Mouse (Mus musculus) heart, embryonic 15.5 days (tissue): ENCODE data around the gene Clec4n. TPM values are rescaled to one million over a fixed set of nuclear protein-coding genes. Genes with fewer than 3 reads are reported as not detected.

Experiments used
- ATAC-seq: fragments of 200-750 bp; cut with Nextera tagmentation; replicated peaks from 2 replicates; pipeline ENCODE4 v1.8.0; 2017; ENCODE audit warnings: low read depth, moderate TSS enrichment; ENCODE audit not compliant: insufficient number of reproducible peaks, insufficient read depth, low FRiP score
- H3K27ac ChIP-seq: fragments of 300-500 bp; sonication (generic); 2 replicates; pipeline ENCODE4 v1.5.1; 2015; ENCODE audit warnings: mild to moderate bottlenecking, inconsistent platforms
- H3K27me3 ChIP-seq: fragments of 300-500 bp; sonication (generic); 2 replicates; pipeline ENCODE4 v1.6.1; 2015; ENCODE audit warnings: inconsistent platforms
- H3K36me3 ChIP-seq: fragments of 300-500 bp; sonication (generic); 2 replicates; pipeline ENCODE4 v1.6.1; 2015; ENCODE audit warnings: mild to moderate bottlenecking, inconsistent platforms
- H3K4me1 ChIP-seq: fragments of 300-500 bp; sonication (generic); replicated peaks from 2 replicates; pipeline ENCODE4 v1.6.1; 2015; ENCODE audit warnings: inconsistent platforms
- H3K4me2 ChIP-seq: fragments of 300-500 bp; sonication (generic); 2 replicates; pipeline ENCODE4 v1.6.1; 2015; ENCODE audit warnings: inconsistent platforms, mild to moderate bottlenecking, moderate library complexity
- H3K4me3 ChIP-seq: fragments of 300-500 bp; sonication (generic); 2 replicates; pipeline ENCODE4 v1.5.1; 2015; ENCODE audit warnings: mild to moderate bottlenecking, inconsistent platforms
- H3K9ac ChIP-seq: fragments of 300-500 bp; sonication (generic); 2 replicates; pipeline ENCODE4 v1.6.1; 2015; ENCODE audit warnings: mild to moderate bottlenecking, inconsistent platforms
- H3K9me3 ChIP-seq: fragments of 300-500 bp; sonication (generic); replicated peaks from 2 replicates; pipeline ENCODE4 v1.6.1; 2016; ENCODE audit warnings: inconsistent platforms
- WGBS: fragments of 180-500 bp; shearing (Covaris S2); methylation state at CpG from one replicate; pipeline ENCODE4 v1.1.7; 2015; ENCODE audit warnings: mixed read lengths; 5-methylcytosine and 5-hydroxymethylcytosine counted together
- polyA plus RNA-seq: library from polyadenylated mRNA; unstranded; fragments of >200 nt; fragmentation: Nextera tagmentation; extraction: Ambion mirVana; gene quantifications from 2 replicates; pipeline ENCODE4 v1.2.1, GENCODE M21; 2015

Gene Clec4n
- polyA plus RNA-seq, 1 experiment from 2014 or later, result 2.7 TPM

DNA sequence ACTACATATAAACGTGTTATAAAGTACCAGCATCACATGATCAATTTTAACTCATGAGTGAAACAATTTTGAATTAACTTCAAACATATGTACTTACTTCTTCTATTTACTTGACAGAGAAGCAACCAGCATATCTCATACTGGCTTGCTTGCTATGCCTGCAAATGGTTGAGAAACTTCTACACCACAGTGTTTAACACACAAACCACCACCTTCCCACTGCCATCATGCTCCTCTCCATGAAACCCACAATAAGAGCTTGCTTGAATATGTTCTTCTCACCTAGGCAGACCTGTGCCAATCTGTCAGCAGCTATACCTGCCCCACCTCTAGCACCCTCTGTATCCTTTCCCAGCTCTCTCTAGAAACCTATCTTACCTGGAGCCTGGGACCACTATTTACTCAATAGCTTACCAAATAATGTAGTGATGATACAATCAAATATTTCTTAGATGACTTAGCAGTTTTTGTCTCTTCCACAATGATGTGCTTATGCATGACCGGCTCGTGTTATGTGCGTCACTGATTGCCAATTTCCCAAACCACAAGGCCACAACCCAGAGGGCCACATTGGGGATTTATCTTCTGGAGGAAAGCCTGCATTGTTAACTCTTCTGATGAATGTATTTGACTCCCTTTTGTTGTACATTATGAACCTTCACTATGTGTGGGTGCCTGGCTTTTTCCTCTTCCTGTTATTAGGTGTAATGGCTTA is 30.4 kb downstream of the Clec4n start:
- H3K4me3 ChIP-seq, result no peak overlapping the region
- H3K27me3 ChIP-seq, result no peaks in the 10 kb centered on the region
- no peak overlapping the region for H3K27ac ChIP-seq
- H3K4me1 ChIP-seq, result no peaks in the 10 kb centered on the region
- ATAC-seq, result no peak
- H3K4me2 ChIP-seq, result no peak overlapping the region
- no peak overlapping the region for H3K9ac ChIP-seq
- WGBS, result 69% methylated on average over 4 of the region's 4 CpGs
- H3K9me3 ChIP-seq, result no peaks in the 10 kb centered on the region
- no peaks in the 10 kb centered on the region for H3K36me3 ChIP-seq

DNA sequence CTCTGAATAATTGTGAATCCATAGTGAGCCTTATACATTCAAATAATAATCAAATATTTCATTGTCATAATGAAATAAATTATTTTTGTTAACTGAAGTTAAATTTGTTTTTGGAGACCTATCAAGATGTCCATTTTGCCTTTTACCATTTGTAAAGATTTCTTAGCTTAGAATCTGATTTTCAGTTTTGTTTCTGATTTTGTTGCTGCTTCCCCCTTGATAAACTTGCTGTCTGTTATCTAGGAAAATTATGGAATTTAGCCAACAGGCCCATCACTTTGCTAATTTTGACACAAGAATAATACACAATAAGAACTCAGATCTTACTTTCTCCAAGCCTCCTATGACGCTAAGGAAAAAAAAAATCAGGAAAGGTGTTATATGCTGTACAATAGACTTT is 31.2 kb downstream of the Clec4n start:
- Histone ChIP-seq H3K4me1 (no peaks in the 10 kb centered on the region), H3K27ac (no peak overlapping the region), H3K4me3 (no peak overlapping the region), H3K36me3 (no peaks in the 10 kb centered on the region), H3K27me3 (no peaks in the 10 kb centered on the region), H3K9ac (no peak overlapping the region), H3K4me2 (no peak overlapping the region), H3K9me3 (no peaks in the 10 kb centered on the region)
- ATAC-seq, result no peak
- WGBS, result 63% methylated on average over 1 of the region's 1 CpGs

DNA sequence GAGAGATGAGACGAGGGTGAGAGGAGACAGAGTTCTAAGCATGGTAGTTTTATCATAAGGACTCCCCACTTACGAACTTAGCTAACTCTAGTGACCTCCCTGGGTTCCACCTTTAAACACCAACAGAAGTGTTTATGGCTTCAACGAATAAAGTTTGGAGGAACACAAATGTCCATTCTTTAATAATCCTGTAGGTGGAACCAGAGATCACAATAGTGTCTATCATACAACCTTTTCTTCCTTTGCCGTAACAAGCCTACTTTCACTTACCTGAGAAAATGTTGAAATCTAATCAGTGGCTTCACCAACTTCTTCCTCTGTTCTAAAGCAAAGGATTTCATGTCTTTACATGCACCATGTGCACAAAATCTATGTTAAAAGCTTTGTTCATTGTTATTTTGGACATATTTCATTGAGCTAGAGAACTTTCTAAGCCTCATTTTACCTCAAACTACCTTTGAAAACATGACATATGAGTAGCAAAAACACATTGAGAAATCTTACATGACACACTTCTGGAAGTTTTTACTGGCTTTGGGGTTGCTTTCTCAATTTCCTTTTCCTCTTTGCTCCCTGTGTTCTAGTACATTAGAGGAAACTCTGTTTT is 32.0 kb downstream of the Clec4n start, which contains the start of gene Clec4d:
Gene Clec4d, plus strand, starts transcription at position 557 of the 607 bp plus-strand sequence.
- no peak for ATAC-seq
- WGBS, result 65% methylated on average over 4 of the region's 4 CpGs
- H3K27ac ChIP-seq, result no peak within 1 kb of the TSS

DNA sequence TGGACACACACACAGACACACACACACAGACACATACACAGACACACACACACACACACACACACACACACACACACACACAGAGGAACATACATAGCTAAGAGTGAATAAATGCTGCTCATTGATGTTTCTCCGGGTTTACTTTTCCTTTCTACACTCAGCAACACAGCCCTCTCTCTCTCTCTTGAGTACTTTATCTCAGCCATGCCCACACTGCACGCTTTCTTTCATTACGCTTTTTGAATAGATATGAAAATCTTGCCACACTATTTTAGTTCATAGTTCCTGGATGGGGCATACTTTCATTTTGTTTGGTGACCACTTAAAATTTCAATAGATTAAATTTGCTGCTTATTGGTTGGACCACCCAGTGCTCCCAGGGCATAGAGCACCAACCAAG is 34.6 kb downstream of the Clec4n start:
- 85% methylated on average over 3 of the region's 3 CpGs for WGBS

More for the DNA sequence above, 32.0 kb downstream of the Clec4n start, which contains the start of gene Clec4d:
- no peak within 1 kb of the TSS for H3K4me2 ChIP-seq
- no peaks in the 10 kb centered on the region for H3K9me3 ChIP-seq
- no peaks in the 10 kb centered on the region for H3K36me3 ChIP-seq
- H3K4me1 ChIP-seq, result no peaks in the 10 kb centered on the region
- H3K27me3 ChIP-seq, result no peaks in the 10 kb centered on the region
- H3K4me3 ChIP-seq, result no peak within 1 kb of the TSS
- no peak within 1 kb of the TSS for H3K9ac ChIP-seq

DNA sequence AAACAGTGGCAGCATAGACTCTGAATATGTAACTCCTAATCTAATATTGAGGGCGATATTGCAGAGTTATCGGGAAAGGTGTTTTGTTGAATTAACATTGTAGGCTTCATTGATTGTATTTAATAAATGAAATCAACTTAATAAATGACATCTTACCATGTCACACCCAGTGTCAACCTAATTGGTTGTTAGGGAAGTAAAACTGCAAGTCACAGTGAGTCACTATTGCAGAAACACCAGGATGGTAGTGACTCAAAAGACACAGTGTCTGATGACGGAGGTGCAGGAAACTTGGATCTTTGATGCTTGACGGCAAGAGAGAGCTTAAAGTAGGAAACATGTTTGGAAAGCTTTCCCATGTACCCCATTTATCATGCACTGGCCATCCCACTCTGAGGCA is 36.2 kb downstream of the Clec4n start:
- ATAC-seq, result no peak
- 81% methylated on average over 4 of the region's 4 CpGs for WGBS
- Histone ChIP-seq H3K4me2 (no peak overlapping the region), H3K4me3 (no peak overlapping the region), H3K27ac (no peak overlapping the region), H3K4me1 (no peaks in the 10 kb centered on the region), H3K9me3 (no peaks in the 10 kb centered on the region), H3K27me3 (no peaks in the 10 kb centered on the region), H3K9ac (no peak overlapping the region), H3K36me3 (no peaks in the 10 kb centered on the region)

More for the DNA sequence above, 34.6 kb downstream of the Clec4n start:
- Histone ChIP-seq H3K4me3 (no peak overlapping the region), H3K4me2 (no peak overlapping the region), H3K4me1 (no peaks in the 10 kb centered on the region), H3K9me3 (no peaks in the 10 kb centered on the region), H3K27ac (no peak overlapping the region), H3K27me3 (no peaks in the 10 kb centered on the region), H3K9ac (no peak overlapping the region), H3K36me3 (no peaks in the 10 kb centered on the region)
- ATAC-seq, result 0 out of 2 replicates have a peak, but pooled peaks have one; percentile 10

DNA sequence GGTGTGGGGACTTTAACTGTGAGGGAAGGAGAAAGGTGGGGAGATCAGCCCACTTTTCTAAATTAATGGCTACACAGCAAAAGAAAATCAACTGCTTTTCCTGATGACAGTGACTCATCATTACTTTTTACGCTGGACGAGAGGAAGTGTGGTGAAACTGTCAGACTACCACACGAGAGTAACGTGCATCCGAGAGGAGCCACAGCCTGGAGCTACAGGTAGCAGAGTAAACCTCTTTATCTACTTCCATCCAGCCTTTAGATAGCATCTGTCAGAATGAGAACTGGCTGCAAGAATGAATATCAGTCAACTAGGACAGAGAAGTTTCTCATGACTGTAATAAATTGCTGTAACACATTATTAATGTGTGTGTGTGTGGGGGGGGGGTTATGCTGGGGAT is 37.3 kb downstream of the Clec4n start:
- no peak overlapping the region for H3K27ac ChIP-seq
- H3K9ac ChIP-seq, result no peak overlapping the region
- no peak for ATAC-seq
- 69% methylated on average over 5 of the region's 5 CpGs for WGBS
- no peak overlapping the region for H3K4me3 ChIP-seq
- H3K36me3 ChIP-seq, result no peaks in the 10 kb centered on the region
- no peak overlapping the region for H3K4me2 ChIP-seq
- no peaks in the 10 kb centered on the region for H3K9me3 ChIP-seq
- no peaks in the 10 kb centered on the region for H3K4me1 ChIP-seq
- H3K27me3 ChIP-seq, result no peaks in the 10 kb centered on the region

DNA sequence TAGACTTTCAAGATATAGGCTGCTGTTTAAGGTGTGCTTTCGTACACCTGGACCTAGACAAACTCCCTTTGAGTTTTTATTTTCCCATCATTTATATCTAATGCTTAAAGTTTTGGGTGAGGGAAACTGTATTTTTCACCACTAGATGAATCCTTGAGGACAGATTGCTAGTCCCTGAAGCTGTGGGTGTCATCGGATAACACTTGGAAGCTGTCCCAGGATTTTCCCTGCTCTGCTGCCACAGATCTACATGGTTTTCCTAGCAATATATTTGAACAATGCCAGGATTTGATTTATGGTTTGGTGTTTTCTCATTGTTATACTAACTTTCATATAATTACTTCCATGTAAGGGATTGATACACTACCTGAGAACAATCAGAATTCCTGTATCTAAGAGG is 49.8 kb downstream of the Clec4n start:
- no peak for ATAC-seq
- no peak overlapping the region for H3K4me2 ChIP-seq
- H3K27me3 ChIP-seq, result no peaks in the 10 kb centered on the region
- no peaks in the 10 kb centered on the region for H3K36me3 ChIP-seq
- H3K9ac ChIP-seq, result no peak overlapping the region
- 77% methylated on average over 2 of the region's 2 CpGs for WGBS
- no peaks in the 10 kb centered on the region for H3K4me1 ChIP-seq
- no peak overlapping the region for H3K27ac ChIP-seq
- no peaks in the 10 kb centered on the region for H3K9me3 ChIP-seq
- no peak overlapping the region for H3K4me3 ChIP-seq

DNA sequence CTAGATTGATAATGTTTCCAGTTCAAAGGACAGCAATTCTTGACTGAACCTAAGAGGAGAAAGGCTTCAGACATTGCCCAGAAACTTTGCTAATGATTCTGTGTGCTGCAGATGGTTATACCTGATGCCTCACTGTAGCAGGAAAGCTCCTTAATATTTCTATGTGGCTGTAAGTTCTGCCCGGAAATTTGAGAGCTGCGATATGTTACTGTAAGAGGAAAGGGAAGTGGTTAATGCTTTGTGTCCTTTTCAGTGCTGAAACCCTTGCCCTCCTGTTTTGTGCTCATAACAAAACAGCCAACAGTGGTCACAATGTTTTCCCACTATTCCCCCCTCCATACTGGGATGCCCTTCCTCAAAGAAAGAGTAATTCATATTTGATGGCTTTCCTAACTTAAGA is 56.7 kb downstream of the Clec4n start:
- ATAC-seq, result no peak
- Histone ChIP-seq H3K4me3 (no peak overlapping the region), H3K4me2 (no peak overlapping the region)

DNA sequence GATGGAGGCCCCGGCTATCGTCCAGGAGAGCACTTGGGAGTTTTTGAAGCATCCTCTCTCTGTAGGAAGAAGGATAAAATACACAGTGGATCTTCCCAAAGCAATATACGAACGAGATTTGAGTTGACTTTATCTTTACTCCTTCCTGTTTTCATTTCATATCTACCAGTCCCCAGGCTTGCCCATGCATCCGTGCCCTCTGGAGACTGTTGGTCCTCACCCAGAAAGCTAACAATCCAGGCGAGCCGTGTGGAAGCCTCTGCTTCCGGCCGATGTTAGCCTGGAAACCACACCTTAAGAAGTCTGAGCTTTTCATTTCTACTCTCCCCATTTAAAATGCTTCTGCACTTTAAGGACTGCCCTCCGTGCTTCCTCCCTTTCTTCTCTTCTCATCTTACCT is 59.3 kb downstream of the Clec4n start:
- 66% methylated on average over 10 of the region's 10 CpGs for WGBS
- Histone ChIP-seq H3K9ac (no peak overlapping the region), H3K36me3 (no peaks in the 10 kb centered on the region), H3K27ac (no peak overlapping the region), H3K4me3 (no peak overlapping the region), H3K27me3 (no peaks in the 10 kb centered on the region), H3K4me1 (no peaks in the 10 kb centered on the region), H3K9me3 (no peaks in the 10 kb centered on the region), H3K4me2 (no peak overlapping the region)
- no peak for ATAC-seq

More for the DNA sequence above, 56.7 kb downstream of the Clec4n start:
- Histone ChIP-seq H3K27ac (no peak overlapping the region), H3K9me3 (no peaks in the 10 kb centered on the region), H3K9ac (no peak overlapping the region), H3K27me3 (no peaks in the 10 kb centered on the region), H3K36me3 (no peaks in the 10 kb centered on the region), H3K4me1 (no peaks in the 10 kb centered on the region)
- 76% methylated on average over 2 of the region's 2 CpGs for WGBS

DNA sequence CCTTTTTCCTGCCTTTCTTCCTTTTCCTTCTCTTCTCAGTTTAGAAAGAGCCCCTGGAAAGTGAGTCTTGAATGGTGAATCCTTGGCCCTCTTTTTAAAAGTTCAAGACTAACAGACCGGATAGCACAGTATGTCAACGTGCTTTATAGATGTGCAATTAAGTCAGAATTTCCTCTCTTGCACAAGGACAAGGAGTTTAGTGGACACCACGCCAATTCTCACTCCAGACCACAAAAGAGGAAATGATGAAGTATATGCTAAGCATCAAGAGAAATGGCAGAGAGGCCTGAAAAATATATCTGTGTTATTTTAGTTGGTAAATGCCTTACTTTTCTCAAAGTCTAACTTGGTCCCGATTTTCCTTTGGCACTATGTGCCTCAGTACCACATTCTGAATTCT is 60.1 kb downstream of the Clec4n start, which contains the start of gene Clec4e:
Gene Clec4e, minus strand, starts transcription at position 118 of the 400 bp plus-strand sequence.
- H3K36me3 ChIP-seq, result no peaks in the 10 kb centered on the region
- no peak within 1 kb of the TSS for H3K4me3 ChIP-seq
- no peak within 1 kb of the TSS for H3K9ac ChIP-seq
- ATAC-seq, result no peak
- H3K27me3 ChIP-seq, result no peaks in the 10 kb centered on the region
- WGBS, result 65% methylated on average over 4 of the region's 4 CpGs
- no peaks in the 10 kb centered on the region for H3K9me3 ChIP-seq
- H3K4me1 ChIP-seq, result no peaks in the 10 kb centered on the region
- no peak within 1 kb of the TSS for H3K27ac ChIP-seq
- no peak within 1 kb of the TSS for H3K4me2 ChIP-seq

DNA sequence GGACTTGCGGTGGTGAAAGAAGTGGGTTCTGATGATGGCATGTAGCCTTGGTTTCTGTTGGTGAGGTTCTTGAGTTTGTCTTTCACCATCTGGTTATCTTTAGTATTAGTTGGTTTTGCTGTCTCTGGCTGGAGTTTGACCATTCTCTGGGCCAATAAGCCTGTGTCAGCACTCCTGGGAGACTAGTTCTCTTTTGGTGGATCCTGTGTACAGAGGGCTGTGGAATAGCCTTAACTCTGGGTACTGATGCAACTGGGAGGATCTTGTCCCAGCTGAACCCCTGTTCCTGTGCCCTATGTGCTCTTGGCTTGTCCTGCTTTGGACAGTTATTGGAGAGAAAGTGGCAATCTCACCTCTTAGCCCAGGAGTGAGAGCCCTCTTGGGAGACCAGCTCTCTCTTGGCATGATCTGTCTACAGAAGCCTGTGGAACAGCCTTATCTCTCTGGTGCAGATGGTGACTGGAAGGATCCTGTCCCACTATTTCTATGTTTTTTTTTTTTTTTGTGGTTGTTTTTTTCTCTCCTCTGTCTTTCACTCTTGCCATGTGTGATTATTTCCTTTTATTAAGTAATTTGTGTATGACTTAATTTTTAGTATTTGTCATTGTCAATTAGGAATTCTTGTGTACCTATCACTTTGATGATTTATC is 63.2 kb downstream of the Clec4n start:
- no peak overlapping the region for H3K27ac ChIP-seq

More for the DNA sequence above, 63.2 kb downstream of the Clec4n start:
- Histone ChIP-seq H3K9ac (no peak overlapping the region), H3K9me3 (no peaks in the 10 kb centered on the region), H3K36me3 (no peaks in the 10 kb centered on the region), H3K4me3 (no peak overlapping the region), H3K4me1 (no peaks in the 10 kb centered on the region), H3K27me3 (no peaks in the 10 kb centered on the region), H3K4me2 (no peak overlapping the region)
- ATAC-seq, result no peak
- WGBS, result 84% methylated on average over 1 of the region's 1 CpGs
